Mouse (Mus musculus) heart, postnatal 0 days (tissue): ENCODE results near the gene Ttll6. TPM values are rescaled to one million over a fixed set of nuclear protein-coding genes. Genes with fewer than 3 reads are reported as not detected.
"Not testable (repeated sequence)": the region's sequence is repeated elsewhere in the genome, so short reads cannot be mapped to it uniquely, and the experiment has no call there.

ENCODE experiments used
- ATAC-seq: fragments of 200-750 bp; cut with Nextera tagmentation; 2 replicates; pipeline ENCODE4 v1.8.0; 2017; ENCODE audit warnings: low read depth, moderate number of reproducible peaks, moderate library complexity; ENCODE audit not compliant: insufficient read depth
- DNase-seq: peaks from one replicate; pipeline ENCODE4 v3.0.0-alpha.2; 2016; ENCODE audit warnings: low spot score
- H3K27ac ChIP-seq: fragments of 300-500 bp; sonication (generic); 2 replicates; pipeline ENCODE4 v1.5.1; 2014; ENCODE audit warnings: low read depth, mild to moderate bottlenecking
- H3K27me3 ChIP-seq: fragments of 300-500 bp; sonication (generic); 2 replicates; pipeline ENCODE4 v1.6.1; 2014; ENCODE audit warnings: low read length, mixed read lengths; ENCODE audit not compliant: control insufficient read depth, insufficient read depth
- H3K36me3 ChIP-seq: fragments of 300-500 bp; sonication (generic); replicated peaks from 2 replicates; pipeline ENCODE4 v1.6.1; 2014; ENCODE audit warnings: low read length, mixed read lengths; ENCODE audit not compliant: control insufficient read depth, insufficient read depth
- H3K4me1 ChIP-seq: fragments of 300-500 bp; sonication (generic); 2 replicates; pipeline ENCODE4 v1.6.1; 2014; ENCODE audit warnings: antibody characterized with exemption; ENCODE audit not compliant: control insufficient read depth, insufficient read depth
- H3K4me2 ChIP-seq: fragments of 300-500 bp; sonication (generic); 2 replicates; pipeline ENCODE4 v1.6.1; 2014; ENCODE audit warnings: low read depth, mild to moderate bottlenecking, low read length, moderate library complexity
- H3K4me3 ChIP-seq: fragments of 300-500 bp; sonication (generic); 2 replicates; pipeline ENCODE4 v1.5.1; 2014; ENCODE audit warnings: low read depth, low read length
- H3K9ac ChIP-seq: fragments of 300-500 bp; sonication (generic); replicated peaks from 2 replicates; pipeline ENCODE4 v1.6.1; 2014; ENCODE audit warnings: low read depth, low read length, mixed read lengths
- H3K9me3 ChIP-seq: fragments of 300-500 bp; sonication (generic); replicated peaks from 2 replicates; pipeline ENCODE4 v1.6.1; 2016; ENCODE audit warnings: low read length; ENCODE audit not compliant: control insufficient read depth
- CTCF ChIP-seq: IDR thresholded peaks from 2 replicates; pipeline ENCODE4 v1.5.1; 2016; ENCODE audit warnings: antibody characterized with exemption, control low read depth, low read depth
- EP300 ChIP-seq: IDR thresholded peaks from 2 replicates; pipeline ENCODE4 v1.6.1; 2016; ENCODE audit warnings: antibody characterized with exemption, low read depth
- WGBS: fragments of 180-500 bp; shearing (Covaris S2); extraction: QIAGEN DNeasy Blood & Tissue Kit; methylation state at CpG from one replicate; pipeline ENCODE4 v1.1.7; 2014; 5-methylcytosine and 5-hydroxymethylcytosine counted together
- polyA plus RNA-seq: library from polyadenylated mRNA; unstranded; fragments of >200 nt; fragmentation: Nextera tagmentation; extraction: Ambion mirVana; gene quantifications from 2 replicates; pipeline ENCODE4 v1.2.1, GENCODE M21; 2015
- total RNA-seq: library from RNA; depleted of rRNA; stranded (reverse); fragments of >200 nt; gene quantifications from 2 replicates; pipeline ENCODE4 v1.2.3, GENCODE M21; 2014; ENCODE audit warnings: low replicate concordance

The Ttll6 gene
- total and polyA plus RNA-seq, 2 experiments from 2014 or later = not detected

DNA sequence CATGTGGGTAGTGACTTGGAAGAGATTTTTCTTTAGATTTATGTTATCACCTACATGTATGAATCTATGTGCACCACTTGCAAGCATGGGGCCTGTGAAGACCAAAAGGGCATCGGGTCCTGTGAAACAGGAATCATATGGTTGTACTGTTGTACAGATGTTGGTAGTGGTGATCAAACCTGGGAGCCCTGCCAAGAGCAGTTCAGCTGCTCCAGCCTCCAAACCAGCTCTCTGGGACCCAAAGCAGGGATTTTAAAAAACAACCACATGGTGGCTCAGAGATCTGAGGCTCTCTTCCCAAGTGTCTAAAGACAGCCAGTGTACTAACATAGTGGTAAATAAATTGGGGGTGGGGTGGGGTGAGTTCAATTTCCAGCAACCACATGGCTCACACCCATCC, 25.2 kb upstream of the Ttll6 start:
- TF ChIP-seq CTCF (no peak), EP300 (no peak)
- Histone ChIP-seq H3K27ac (no peak overlapping the region), H3K4me3 (no peak overlapping the region), H3K9me3 (no peaks in the 10 kb centered on the region), H3K4me1 (no peaks in the 10 kb centered on the region), H3K4me2 (no peak overlapping the region), H3K27me3 (0 out of 2 replicates have a peak, but pooled peaks cover under 1% of the 10 kb centered on the region), H3K9ac (no peak overlapping the region), H3K36me3 (no peaks in the 10 kb centered on the region)
- no peak for ATAC-seq
- 48% methylated on average over 1 of the region's 1 CpGs for WGBS
- no peak for DNase-seq

DNA sequence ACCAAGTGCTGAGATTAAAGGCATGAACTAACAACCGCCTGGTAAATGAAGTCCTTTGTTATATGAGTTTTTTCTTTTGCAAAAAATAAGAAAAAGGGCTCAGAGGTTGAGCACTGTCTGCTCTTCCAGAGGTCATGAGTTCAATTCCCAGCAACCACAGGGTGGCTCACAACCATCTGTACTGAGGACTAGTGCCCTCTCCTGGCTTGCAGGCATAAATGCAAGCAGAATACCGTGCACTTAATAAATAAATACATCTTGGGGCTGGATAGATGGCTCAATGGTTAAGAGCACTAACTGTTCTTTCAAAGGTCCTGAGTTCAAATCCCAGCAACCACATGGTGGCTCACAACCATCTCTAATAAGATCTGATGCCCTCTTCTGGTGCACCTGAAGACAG, 22.6 kb upstream of the Ttll6 start:
- not testable (repeated sequence) for DNase-seq, ATAC-seq
- WGBS = 50% methylated on average over 2 of the region's 2 CpGs

DNA sequence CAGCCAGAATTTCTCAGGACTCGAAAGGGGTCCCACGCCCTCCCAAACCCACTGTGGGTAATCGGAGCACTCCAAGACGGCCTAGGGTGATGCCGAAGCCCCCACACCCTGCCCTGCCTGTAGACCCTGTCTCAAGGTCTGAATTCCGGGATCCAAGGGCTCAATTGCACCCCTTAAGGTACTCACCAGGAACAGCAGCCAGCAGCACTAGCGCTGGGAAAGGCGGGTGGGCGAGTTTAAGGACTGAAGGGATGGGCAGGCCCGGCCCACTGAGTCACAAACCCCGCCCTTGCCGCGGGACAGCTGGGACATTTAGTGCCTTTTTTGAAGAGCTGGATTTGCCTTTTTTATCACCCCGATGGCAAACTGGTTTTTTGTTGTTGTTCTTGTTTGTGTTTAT, 21.8 kb upstream of the Ttll6 start, which contains the start of gene Calcoco2:
Calcoco2 (minus strand) TSS at position 214 of the 400 bp plus-strand sequence.
- no peak within 1 kb of the TSS for H3K4me3 ChIP-seq
- H3K27ac ChIP-seq = no peak within 1 kb of the TSS
- ATAC-seq = no peak
- no peak for DNase-seq
- TF ChIP-seq EP300 (no peak), CTCF (no peak)
- H3K27me3 ChIP-seq = 0 out of 2 replicates have a peak, but pooled peaks cover 4% of the 10 kb centered on the region
- H3K36me3 ChIP-seq = no peaks in the 10 kb centered on the region
- H3K9me3 ChIP-seq = no peaks in the 10 kb centered on the region
- no peak within 1 kb of the TSS for H3K9ac ChIP-seq
- H3K4me1 ChIP-seq = no peaks in the 10 kb centered on the region
- H3K4me2 ChIP-seq = no peak within 1 kb of the TSS
- 37% methylated on average over 14 of the region's 14 CpGs for WGBS

More for the DNA sequence above, 22.6 kb upstream of the Ttll6 start:
- not testable (repeated sequence) for H3K27me3 ChIP-seq, H3K4me3 ChIP-seq, H3K4me1 ChIP-seq, H3K27ac ChIP-seq, H3K9ac ChIP-seq, H3K36me3 ChIP-seq, H3K9me3 ChIP-seq, H3K4me2 ChIP-seq

DNA sequence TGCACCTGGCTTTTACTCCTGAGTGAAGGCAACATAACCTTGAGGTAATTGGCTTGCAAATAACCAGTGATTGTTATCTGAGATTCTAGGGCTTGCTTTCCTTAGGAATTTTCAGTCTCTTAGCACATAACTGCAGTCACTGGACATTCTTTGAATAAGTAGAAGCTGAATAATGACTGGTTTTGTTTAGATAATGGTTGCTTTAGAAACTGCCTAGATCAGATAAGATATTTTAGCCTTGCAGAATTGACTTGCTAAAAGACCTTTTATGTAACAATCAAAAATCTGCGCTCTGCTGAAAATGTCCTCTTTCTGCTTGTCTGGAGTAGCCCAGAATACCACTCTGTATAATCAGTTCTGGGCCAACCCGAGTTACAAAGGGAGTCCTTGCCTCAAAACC, 19.5 kb upstream of the Ttll6 start:
- Histone ChIP-seq H3K9ac (no peak overlapping the region), H3K9me3 (no peaks in the 10 kb centered on the region), H3K4me2 (no peak overlapping the region), H3K4me1 (no peaks in the 10 kb centered on the region), H3K36me3 (no peaks in the 10 kb centered on the region), H3K27me3 (0 out of 2 replicates have a peak, but pooled peaks cover 4% of the 10 kb centered on the region), H3K27ac (no peak overlapping the region), H3K4me3 (no peak overlapping the region)
- no peak for DNase-seq
- 53% methylated on average over 2 of the region's 2 CpGs for WGBS
- ATAC-seq = no peak
- no peak for TF ChIP-seq EP300
- TF ChIP-seq CTCF = no peak

DNA sequence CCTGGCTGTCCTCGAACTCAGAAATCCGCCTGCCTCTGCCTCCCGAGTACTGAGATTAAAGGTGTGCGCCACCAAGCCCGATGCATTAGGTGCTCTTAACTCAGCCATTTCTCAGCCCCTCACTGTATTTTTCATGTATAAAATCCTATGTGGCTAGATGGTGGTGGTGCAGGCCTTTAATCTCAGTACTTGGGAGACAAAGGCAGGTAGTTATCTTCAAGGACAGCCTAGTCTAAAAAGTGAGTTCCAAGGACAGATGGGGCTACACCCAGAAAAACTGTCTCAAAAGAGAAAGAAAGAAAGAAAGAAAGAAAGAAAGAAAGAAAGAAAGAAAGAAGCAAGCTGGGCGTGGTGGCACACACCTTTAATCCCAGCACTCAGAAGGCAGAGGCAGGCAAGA, 18.2 kb upstream of the Ttll6 start:
- no peaks in the 10 kb centered on the region for H3K4me1 ChIP-seq
- no peaks in the 10 kb centered on the region for H3K9me3 ChIP-seq
- TF ChIP-seq EP300 (no peak), CTCF (no peak)
- no peak overlapping the region for H3K9ac ChIP-seq
- H3K4me2 ChIP-seq = no peak overlapping the region
- H3K36me3 ChIP-seq = no peaks in the 10 kb centered on the region
- no peak overlapping the region for H3K4me3 ChIP-seq
- WGBS = 88% methylated on average over 6 of the region's 6 CpGs
- no peak for ATAC-seq
- H3K27me3 ChIP-seq = 0 out of 2 replicates have a peak, but pooled peaks cover 7% of the 10 kb centered on the region
- no peak overlapping the region for H3K27ac ChIP-seq
- DNase-seq = no peak

DNA sequence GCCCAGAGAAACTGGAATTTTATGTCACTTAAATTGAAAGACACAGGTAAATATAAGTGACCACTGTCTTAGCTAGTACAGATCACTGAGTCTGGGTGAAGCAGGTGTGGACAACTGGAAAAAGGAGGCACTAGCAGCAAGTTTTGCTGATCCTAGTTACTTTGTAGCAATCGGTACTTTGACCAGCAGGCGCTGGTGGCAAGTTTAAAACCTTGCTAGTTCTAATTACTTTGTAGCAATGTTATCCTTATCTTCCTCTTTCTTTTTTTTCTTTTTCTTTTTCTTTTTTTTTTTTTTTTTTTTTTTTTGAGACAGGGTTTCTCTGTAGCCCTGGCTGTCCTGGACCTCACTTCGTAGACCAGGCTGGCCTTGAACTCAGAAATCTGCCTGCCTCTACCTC, 17.5 kb upstream of the Ttll6 start:
- no peaks in the 10 kb centered on the region for H3K4me1 ChIP-seq
- 79% methylated on average over 3 of the region's 3 CpGs for WGBS
- no peak for ATAC-seq

DNA sequence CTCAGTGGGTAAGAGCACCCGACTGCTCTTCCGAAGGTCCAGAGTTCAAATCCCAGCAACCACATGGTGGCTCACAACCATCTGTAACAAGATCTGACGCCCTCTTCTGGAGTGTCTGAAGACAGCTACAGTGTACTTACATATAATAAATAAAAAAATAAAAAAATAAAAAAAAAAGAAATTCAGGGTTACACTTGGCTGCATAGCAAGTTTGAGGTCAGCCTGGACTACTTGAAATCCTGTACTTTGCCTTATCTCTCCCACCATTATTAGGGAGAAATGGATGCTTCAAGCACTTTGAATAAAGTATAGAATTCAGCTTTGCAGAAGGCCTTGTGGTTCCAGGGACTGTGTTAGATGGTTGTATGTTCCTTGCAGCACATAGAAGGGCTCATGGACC, 16.7 kb upstream of the Ttll6 start:
- H3K9ac ChIP-seq, H3K4me3 ChIP-seq, H3K4me1 ChIP-seq, ATAC-seq, DNase-seq, H3K9me3 ChIP-seq, H3K36me3 ChIP-seq, H3K27ac ChIP-seq, H3K4me2 ChIP-seq: not testable (repeated sequence)
- WGBS = 90% methylated on average over 3 of the region's 3 CpGs
- peaks cover 14% of the 10 kb centered on the region for H3K27me3 ChIP-seq

More for the DNA sequence above, 17.5 kb upstream of the Ttll6 start:
- no peak overlapping the region for H3K4me2 ChIP-seq
- no peak overlapping the region for H3K9ac ChIP-seq
- H3K4me3 ChIP-seq = no peak overlapping the region
- H3K27me3 ChIP-seq = 0 out of 2 replicates have a peak, but pooled peaks cover 7% of the 10 kb centered on the region
- H3K27ac ChIP-seq = no peak overlapping the region
- H3K36me3 ChIP-seq = no peaks in the 10 kb centered on the region
- no peaks in the 10 kb centered on the region for H3K9me3 ChIP-seq
- TF ChIP-seq CTCF = no peak
- TF ChIP-seq EP300 = no peak
- no peak for DNase-seq
